Mouse (Mus musculus): Measurements from ENCODE around the gene Lgr6.

DNA sequence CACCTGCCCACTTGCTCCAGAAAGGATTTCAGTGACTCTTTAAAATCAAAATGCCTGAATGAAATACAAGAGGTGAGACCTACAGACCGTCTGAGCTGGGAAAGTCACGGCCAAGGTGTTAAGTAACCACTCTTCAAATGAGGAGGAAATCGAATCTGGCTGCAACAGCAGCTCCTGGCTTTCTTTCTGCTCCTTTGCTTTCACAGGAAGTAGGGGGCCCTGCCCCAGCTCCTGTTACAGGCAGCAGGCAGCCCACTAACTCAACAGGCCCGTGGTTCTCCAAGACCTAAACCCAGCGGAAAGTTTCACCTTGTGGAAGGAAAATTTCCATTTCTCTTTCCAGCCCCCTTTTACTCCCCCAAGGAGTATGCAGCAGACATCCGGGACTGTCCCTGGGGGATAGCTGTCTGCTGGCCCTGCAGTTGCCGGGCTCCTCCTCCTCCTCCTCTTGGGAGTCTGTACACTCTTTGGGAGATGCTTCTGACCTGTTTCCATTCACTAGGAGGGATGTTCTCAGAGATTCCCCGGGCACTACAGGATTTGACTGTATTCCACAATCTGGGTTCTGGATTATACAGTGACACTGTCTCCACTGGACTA lies 112.9 kb downstream of the Lgr6 start:
- TF ChIP-seq CTCF (IDR thresholded peaks at IDR 0.05; ENCODE audit: insufficient read depth, low read depth, low read length), result no peak
- TF ChIP-seq POLR2A (IDR thresholded peaks at IDR 0.05; ENCODE audit: insufficient read depth, low read depth, low read length), result no peak
